Mouse (Mus musculus) kidney, adult 2 months (tissue): ENCODE data around the gene Med19. TPM values are rescaled to one million over a fixed set of nuclear protein-coding genes. Genes with fewer than 3 reads are reported as not detected.

ENCODE experiments used
- DNase-seq: peaks from one replicate; pipeline ENCODE4 v3.0.0; 2021
- H3K27ac ChIP-seq: fragments of 200-500 bp; 2 replicates; pipeline ENCODE4 v1.5.1; 2012; ENCODE audit warnings: low read depth, low read length, control low read depth, inconsistent platforms; ENCODE audit not compliant: insufficient read depth
- H3K27me3 ChIP-seq: fragments of 200-500 bp; replicated peaks from 2 replicates; pipeline ENCODE4 v1.6.1; 2012; ENCODE audit warnings: mild to moderate bottlenecking, moderate library complexity, low read length, inconsistent platforms; ENCODE audit not compliant: control insufficient read depth, insufficient read depth
- H3K36me3 ChIP-seq: fragments of 200-500 bp; 2 replicates; pipeline ENCODE4 v1.6.1; 2012; ENCODE audit warnings: mild to moderate bottlenecking, moderate library complexity, low read length, inconsistent platforms; ENCODE audit not compliant: control insufficient read depth, insufficient read depth
- H3K4me1 ChIP-seq: fragments of 200-500 bp; 2 replicates; pipeline ENCODE4 v1.6.1; 2011; ENCODE audit warnings: low read length; ENCODE audit not compliant: control insufficient read depth, insufficient read depth
- H3K4me3 ChIP-seq: fragments of 200-500 bp; 2 replicates; pipeline ENCODE4 v1.5.1; 2011; ENCODE audit warnings: mild to moderate bottlenecking, low read depth, low read length, control low read depth; ENCODE audit not compliant: insufficient read depth
- CTCF ChIP-seq: fragments of 200-500 bp; conservative IDR thresholded peaks from 2 replicates; pipeline ENCODE4 v1.5.1; 2011; ENCODE audit warnings: low read depth, mild to moderate bottlenecking, control low read depth, low read length, moderate library complexity, mixed read lengths; ENCODE audit not compliant: insufficient read depth, insufficient read length
- POLR2A ChIP-seq: fragments of 200-500 bp; IDR thresholded peaks from one replicate; pipeline ENCODE4 v1.6.1; 2011; ENCODE audit warnings: low read depth, low read length, control low read depth
- WGBS: fragments of 180-500 bp; shearing (Covaris S2); methylation state at CpG from one replicate; pipeline ENCODE4 v1.1.7; 2018; 5-methylcytosine and 5-hydroxymethylcytosine counted together
- polyA plus RNA-seq: library from polyadenylated mRNA; depleted of rRNA; stranded (reverse); fragments of >200 nt; gene quantifications from 2 replicates; pipeline ENCODE4 v1.2.3, GENCODE M21; 2012

Med19 gene
- polyA plus RNA-seq, 1 experiment, result 9.3 TPM

DNA sequence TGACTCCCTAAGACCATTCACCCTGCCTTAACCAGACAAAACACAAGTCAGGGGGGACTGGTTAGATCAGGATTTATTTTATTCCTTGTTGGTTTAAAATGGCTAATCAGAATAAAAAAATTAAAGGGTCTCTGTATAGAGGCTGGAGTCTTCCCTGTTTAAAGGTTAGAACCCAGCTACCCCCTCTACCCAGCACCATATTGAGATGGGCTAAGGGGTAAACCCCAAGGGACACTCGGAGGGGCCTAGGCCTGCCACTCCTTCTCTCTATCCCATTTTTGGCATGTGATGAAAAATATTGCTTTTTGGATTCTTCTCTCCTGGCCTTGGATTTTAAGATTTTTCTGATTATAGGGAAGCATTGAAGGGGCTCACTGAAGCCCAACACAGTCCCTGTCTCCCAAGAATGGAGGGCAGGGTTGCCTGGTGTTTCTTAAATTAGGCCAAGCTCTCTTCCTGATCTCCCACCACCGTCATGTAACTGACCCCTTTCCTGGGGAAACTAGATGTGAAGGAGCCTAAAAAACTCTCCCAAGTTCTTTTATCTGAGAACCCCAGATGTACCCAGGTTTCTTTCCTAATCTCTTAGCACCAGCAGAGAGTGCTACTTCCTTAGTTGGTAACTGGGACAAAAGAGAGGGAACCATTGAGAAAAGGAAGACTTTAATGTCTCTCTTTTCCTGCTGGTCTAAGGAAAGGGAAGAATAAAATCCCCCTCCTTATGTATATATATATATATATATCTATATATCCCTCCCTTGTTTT lies 10.1 kb downstream of the Med19 start:
- DNase-seq, result no peak
- 72% methylated on average over 2 of the region's 2 CpGs for WGBS
- Histone ChIP-seq H3K27ac (no peak overlapping the region), H3K27me3 (no peaks in the 10 kb centered on the region), H3K36me3 (peaks cover 14% of the 10 kb centered on the region), H3K4me1 (no peaks in the 10 kb centered on the region), H3K4me3 (no peak overlapping the region)
- TF ChIP-seq POLR2A (no peak), CTCF (no peak)

DNA sequence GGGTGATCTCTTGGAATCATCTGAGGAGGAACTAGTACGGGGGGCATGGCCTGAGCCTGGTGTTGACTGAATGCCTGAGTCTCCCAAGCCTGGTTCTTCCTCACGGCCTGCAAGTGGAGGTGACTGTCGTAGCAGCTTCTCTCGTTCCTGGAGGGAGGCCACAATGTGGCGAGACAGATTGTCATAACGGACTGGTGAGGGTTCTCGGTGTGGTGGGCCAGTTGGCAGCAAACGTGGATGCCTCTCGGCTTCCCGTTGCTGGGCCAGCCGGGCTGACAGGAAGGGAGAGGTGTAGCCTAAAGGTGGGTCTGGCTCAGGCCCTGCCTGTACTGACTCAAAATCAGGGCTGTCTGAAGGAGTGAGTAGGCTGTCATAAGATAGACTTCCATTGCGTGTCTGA lies 11.8 kb downstream of the Med19 start:
- TF ChIP-seq CTCF (no peak), POLR2A (no peak)
- Histone ChIP-seq H3K4me1 (no peaks in the 10 kb centered on the region), H3K27ac (no peak overlapping the region), H3K27me3 (no peaks in the 10 kb centered on the region), H3K4me3 (no peak overlapping the region), H3K36me3 (peaks cover 14% of the 10 kb centered on the region)
- 88% methylated on average over 12 of the region's 12 CpGs for WGBS
- no peak for DNase-seq

DNA sequence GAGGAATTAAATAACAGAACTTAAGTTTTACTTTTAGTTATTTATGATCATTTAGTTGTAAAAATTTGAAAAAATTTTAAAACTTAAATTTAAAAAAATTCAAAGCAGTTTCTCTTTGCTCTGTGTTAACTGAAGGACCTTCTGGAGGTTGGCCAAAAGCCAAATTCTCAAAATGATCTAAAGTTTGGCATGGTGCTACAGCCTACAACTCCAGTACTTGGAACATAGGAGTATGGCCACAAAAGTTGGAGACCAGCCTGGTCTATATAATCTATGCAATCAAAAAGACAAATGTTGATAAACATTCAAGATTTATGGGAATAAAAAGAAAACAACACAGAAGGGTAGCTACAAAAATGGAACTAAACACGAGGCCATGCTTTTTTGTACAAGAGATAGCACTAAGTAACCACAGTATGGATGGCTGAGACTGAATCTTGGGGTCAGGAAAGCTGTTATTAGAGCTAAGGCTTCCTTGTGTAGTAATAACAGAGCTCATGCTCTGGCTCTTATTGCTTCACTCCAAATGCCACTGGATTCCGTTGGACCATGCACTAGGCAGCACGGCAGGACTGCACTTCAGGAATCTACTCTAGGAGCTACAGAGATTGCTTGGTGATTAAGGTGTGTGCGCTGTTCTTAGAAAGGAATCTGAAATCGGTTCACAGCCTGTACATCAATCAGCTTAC lies 16.9 kb downstream of the Med19 start:
- Histone ChIP-seq H3K36me3 (peaks cover 6% of the 10 kb centered on the region), H3K27me3 (no peaks in the 10 kb centered on the region), H3K4me1 (no peaks in the 10 kb centered on the region), H3K4me3 (no peak overlapping the region), H3K27ac (no peak overlapping the region)
- WGBS, result 78% methylated on average over 5 of the region's 5 CpGs
- no peak for DNase-seq
- no peak for TF ChIP-seq POLR2A
- TF ChIP-seq CTCF, result no peak

DNA sequence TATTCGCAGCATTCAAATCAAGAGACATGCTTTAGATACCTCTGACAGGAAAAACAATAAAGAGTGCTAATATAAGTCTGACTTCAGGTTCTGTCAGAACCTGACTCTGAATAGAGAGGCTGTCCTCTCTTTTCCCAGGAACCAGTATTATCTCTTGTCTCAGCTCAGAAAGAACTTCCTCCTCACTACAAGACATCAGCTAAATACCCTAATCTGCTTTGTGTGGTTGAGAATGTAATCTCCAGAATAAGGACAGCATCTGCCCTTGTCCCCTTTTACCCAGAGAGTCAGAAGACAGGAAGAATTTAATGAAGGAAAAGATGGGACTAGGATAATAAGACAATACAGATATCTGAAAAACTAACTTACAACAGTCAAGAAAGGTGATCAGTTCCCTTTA lies 25.3 kb downstream of the Med19 start:
- no peaks in the 10 kb centered on the region for H3K27me3 ChIP-seq
- no peaks in the 10 kb centered on the region; the same call in 1 of the 2 replicates for H3K36me3 ChIP-seq
- no peak for DNase-seq
- peaks cover 7% of the 10 kb centered on the region; the same call in 1 of the 2 replicates for H3K4me1 ChIP-seq
- H3K27ac ChIP-seq, result no peak overlapping the region
- TF ChIP-seq CTCF, result no peak
- no peak overlapping the region for H3K4me3 ChIP-seq
- WGBS, result 88% methylated on average over 1 of the region's 1 CpGs

DNA sequence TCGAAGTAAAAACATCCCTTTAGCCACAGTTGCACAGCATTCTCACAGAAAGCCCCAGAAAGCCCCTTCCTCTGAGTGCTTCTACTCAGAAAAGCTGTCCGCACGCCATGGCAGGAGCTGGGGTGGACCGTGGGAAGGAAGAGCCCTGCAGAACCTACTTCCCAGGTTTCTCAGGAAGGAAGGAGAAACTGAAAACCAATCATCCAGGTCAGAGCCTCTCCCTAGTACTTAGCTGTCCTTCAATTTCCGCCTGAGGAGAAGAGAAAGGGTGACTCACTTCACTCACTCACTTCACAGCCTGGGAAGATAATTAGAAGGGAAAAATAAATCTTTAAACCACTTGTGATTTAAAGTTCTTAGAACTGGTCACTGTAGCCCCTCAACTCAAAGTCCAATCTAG lies 26.1 kb downstream of the Med19 start:
- Histone ChIP-seq H3K36me3 (no peaks in the 10 kb centered on the region; the same call in 1 of the 2 replicates), H3K27me3 (no peaks in the 10 kb centered on the region), H3K4me1 (peaks cover 7% of the 10 kb centered on the region; the same call in 1 of the 2 replicates), H3K27ac (no peak overlapping the region), H3K4me3 (no peak overlapping the region)
- TF ChIP-seq POLR2A (no peak), CTCF (no peak)
- no peak for DNase-seq
- 47% methylated on average over 5 of the region's 5 CpGs for WGBS

DNA sequence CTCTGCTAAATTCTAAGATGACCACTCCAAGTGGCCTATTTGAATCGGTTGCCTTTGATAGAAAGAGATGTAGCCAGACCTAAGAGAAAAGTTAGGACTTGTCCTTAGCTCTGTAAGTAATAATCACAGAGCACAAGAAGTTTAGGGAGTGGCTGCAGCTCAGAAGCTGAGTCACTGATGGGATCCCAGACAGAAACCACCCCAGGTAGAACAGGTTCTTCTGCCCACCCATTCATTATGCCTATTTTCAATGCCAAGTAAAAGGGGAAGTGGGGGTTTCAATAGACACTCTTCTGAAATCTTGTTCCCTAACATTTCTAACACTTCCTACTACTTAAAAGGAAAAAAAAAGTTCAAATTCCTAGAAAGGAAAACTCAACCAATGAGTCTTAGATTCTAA lies 27.1 kb downstream of the Med19 start:
- TF ChIP-seq CTCF (no peak), POLR2A (no peak)
- WGBS, result 82% methylated on average over 1 of the region's 1 CpGs
- no peak overlapping the region for H3K4me3 ChIP-seq
- no peaks in the 10 kb centered on the region for H3K27me3 ChIP-seq
- H3K27ac ChIP-seq, result no peak overlapping the region
- H3K4me1 ChIP-seq, result peaks cover 7% of the 10 kb centered on the region; the same call in 1 of the 2 replicates
- DNase-seq, result no peak
- peaks cover 6% of the 10 kb centered on the region for H3K36me3 ChIP-seq

DNA sequence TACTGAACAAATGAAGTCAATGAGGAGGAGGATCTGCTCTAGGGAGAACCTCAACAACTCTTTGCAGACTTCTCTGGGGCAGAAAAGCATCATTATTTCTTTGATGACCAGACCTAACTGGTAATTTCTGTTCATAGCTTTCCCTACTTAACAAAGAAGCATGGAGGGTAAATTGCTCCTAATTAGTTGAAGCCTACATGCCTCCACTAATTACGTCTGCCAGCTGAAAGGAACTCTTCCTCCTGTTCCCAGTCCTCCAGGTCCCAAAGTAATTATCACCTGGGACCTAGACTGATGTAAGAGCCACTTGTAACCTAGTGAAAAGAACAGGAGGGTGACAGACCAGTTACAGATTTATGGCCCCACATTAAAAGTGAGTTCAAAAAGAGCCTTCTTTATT lies 29.3 kb downstream of the Med19 start:
- no peak overlapping the region for H3K4me3 ChIP-seq
- TF ChIP-seq CTCF, result no peak
- TF ChIP-seq POLR2A, result no peak
- DNase-seq, result no peak
- peaks cover 8% of the 10 kb centered on the region for H3K36me3 ChIP-seq
- H3K27me3 ChIP-seq, result no peaks in the 10 kb centered on the region
- H3K4me1 ChIP-seq, result peaks cover 7% of the 10 kb centered on the region; the same call in 1 of the 2 replicates
- WGBS, result 55% methylated on average over 1 of the region's 1 CpGs
- no peak overlapping the region for H3K27ac ChIP-seq
